Mouse (Mus musculus) lung, postnatal 14 days (tissue): ENCODE results near the gene Gnai3.
A peak's percentile ranks its signal among the peaks of the same experiment; 100 is the strongest.

Experiments used
- DNase-seq: peaks from one replicate; pipeline ENCODE4 v3.0.0; 2021

The Gnai3 gene

DNA sequence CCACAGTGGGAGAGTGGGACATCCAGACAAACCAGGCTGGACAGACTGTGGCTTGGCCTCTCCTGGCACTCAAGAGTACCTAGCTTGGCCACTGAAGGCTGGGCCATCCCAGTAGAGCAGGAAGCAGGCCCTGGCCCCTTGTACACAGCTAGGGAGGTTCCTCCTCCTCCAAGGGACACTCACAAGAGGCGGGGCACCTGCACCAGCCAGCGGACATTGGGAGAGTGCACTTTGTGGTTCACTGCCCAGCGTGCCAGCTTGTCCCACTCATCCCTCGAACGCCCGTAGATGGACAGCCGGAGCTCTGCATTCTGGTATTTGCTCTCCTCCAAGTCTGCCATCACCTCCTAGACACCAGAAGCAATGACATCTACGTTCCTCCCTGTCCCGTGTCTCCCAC, 69.1 kb downstream of the Gnai3 start:
- no peak for DNase-seq

DNA sequence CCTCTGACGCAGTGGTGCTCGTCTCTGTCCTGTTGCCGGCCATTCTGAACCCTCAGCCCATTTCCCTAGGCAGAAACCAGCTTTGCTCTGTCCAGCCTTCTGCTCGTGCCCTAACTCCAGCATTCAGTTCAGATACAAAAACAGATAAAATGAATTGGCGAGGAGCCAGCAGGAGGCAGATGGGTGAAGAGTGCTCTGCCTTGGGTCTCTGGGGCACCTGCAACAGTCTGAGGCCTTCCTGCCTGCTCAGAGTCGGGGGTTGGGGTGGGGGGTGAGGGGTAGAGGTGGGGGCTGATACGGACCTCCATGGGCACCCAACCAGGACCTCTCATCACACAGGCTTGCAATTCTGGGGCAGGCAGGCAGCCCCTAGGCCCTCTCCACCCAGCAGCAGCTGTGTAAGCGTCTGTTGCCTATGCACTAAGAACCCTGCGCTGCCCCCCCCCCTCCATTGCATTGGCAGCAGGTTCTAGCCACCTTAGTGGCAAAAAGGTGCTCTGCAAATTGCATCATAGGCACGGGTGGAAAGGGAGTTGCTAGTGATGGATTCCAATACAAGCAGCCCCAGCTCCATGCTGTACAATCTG, 72.9 kb downstream of the Gnai3 start:
- DNase-seq, result no peak

GRCm38 (mm10) chr3:108070295-108071293, 75.4 kb downstream of the Gnai3 start:
- DNase-seq, result peak; percentile 75

DNA sequence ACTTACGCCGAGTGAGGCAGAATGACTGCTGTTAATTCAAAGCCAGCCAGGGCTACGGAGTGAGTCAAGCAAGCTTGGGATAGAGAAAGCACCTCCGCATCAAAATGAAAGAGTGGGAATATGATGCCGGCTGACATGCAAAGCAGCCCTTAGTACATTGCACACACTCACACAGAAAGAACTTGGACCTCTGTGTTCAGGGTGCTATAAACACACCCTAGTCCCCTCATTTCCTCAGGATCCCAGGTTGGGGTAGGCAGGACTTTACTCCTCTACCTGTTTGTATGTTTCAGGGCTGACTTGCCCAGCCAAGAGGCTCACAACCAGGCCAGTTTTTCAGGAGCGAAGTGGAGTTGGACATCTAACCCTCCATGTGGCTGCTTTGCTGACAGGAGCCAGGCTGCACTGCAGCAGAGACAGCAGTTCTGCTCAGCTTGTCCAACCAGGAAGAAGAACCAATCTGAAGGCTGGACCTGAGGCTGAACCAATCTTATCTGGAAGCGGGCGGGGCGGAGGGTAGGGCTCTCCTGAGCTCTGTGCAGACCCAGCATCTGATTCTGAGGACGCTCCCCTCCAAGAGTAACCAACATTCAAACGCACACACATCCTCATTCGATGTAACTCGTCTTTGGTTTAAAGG, 76.6 kb downstream of the Gnai3 start:
- peak; percentile 22 for DNase-seq

GRCm38 (mm10) chr3:108068826-108069225, 77.1 kb downstream of the Gnai3 start:
- no peak for DNase-seq

GRCm38 (mm10) chr3:108067370-108067934, 78.5 kb downstream of the Gnai3 start:
- no peak for DNase-seq

GRCm38 (mm10) chr3:108065551-108065950, 80.4 kb downstream of the Gnai3 start:
- DNase-seq, result no peak

- DNase-seq, result no peak
These were observed 81.3 kb downstream of the Gnai3 start for GRCm38 (mm10) chr3:108064672-108065071.

DNA sequence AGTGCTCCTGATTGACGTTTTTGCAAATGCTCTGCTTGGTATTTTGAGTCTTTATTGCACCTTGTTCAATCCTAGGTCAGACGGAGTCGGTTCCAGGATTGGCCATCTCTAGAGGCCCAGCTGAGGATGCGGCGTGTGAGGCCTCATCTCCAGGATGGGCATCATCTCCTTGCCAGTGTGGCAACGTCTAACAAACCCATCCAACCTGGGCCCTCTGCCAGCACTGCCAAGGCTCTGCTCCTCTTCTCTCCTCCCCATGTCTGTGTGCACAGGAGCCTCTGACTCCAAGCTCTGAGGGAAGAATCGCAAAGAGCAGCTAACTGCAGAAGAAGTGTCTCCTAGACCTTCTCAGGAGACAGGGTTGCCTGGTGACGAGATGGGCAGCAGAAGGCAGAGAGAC, 83.3 kb downstream of the Gnai3 start:
- no peak for DNase-seq

DNA sequence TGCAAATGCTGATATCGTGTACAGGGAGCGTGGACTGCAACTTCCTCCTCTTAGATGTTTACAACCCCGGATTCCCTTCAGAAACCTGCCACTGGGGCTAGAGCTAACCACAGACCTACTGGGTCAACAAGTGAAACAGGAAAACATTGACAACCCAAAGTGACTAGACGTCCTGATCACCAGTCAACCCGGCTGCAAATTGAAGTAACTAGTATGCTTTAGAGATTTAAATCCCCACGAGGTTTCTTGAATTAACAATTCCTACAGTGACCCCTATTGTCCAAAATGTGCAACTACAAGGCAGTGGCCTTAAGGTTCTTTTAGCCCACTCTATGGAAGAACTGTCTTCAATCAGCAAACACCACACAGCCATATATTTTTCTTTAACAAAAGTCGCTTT, 84.5 kb downstream of the Gnai3 start:
- DNase-seq, result peak; percentile 76
